Comparison of ENCODE assay signal across 30 mouse cellular contexts in genomic region chr6:6833301-6833700, GRCm38 (mm10). TPM values are rescaled to one million over a fixed set of nuclear protein-coding genes. Genes with fewer than 3 reads are reported as not detected.
"Had no signal": no experiment of that assay in that cellular context is flagged by ENCODE, and none has a peak within 500 bp of the region (broad histone marks: within the 10 kb centered on the region; RNA-seq: fewer than 3 reads in every experiment).

No protein-coding gene starts in this region.

- DNase-seq: gastrocnemius, postnatal 14 days; gastrocnemius, postnatal 36 days; heart, adult 11 months; heart, adult 2 months; heart, postnatal 14 days; heart, postnatal 36 days; kidney, adult 11 months; kidney, postnatal 14 days; layer of hippocampus, adult 9-11 months; layer of hippocampus, postnatal 36 days; liver; liver, embryonic 13.5 days; liver, postnatal 0 days had no signal

- H3K27ac ChIP-seq: heart, adult 2 months; heart, embryonic 13.5 days; heart, embryonic 15.5 days; hindbrain, embryonic 13.5 days; hindbrain, embryonic 15.5 days; hindbrain, postnatal 0 days; kidney, postnatal 0 days; left cerebral cortex, adult 2 months; limb, embryonic 10.5 days; limb, embryonic 12.5 days; liver, embryonic 13.5 days; liver, embryonic 15.5 days had no signal

- H3K27me3 ChIP-seq: heart, embryonic 13.5 days; heart, embryonic 15.5 days; hindbrain, embryonic 13.5 days; hindbrain, embryonic 15.5 days; liver, embryonic 13.5 days; liver, embryonic 15.5 days had no signal

- H3K9me3 ChIP-seq: heart, embryonic 13.5 days; heart, embryonic 15.5 days; hindbrain, embryonic 13.5 days; hindbrain, embryonic 15.5 days; limb, embryonic 10.5 days; limb, embryonic 12.5 days; liver, embryonic 13.5 days; liver, embryonic 15.5 days had no signal

- H3K4me2 ChIP-seq: heart, embryonic 11.5 days; heart, embryonic 13.5 days; heart, embryonic 15.5 days; hindbrain, embryonic 13.5 days; hindbrain, embryonic 15.5 days; limb, embryonic 12.5 days; liver, embryonic 11.5 days; liver, embryonic 13.5 days; liver, embryonic 15.5 days had no signal

- H3K4me3 ChIP-seq: heart, adult 2 months; heart, embryonic 13.5 days; heart, embryonic 15.5 days; hindbrain, embryonic 13.5 days; hindbrain, embryonic 15.5 days; left cerebral cortex, adult 2 months; limb, embryonic 10.5 days; limb, embryonic 12.5 days; liver, embryonic 13.5 days; liver, embryonic 15.5 days had no signal

- ATAC-seq: hindbrain, postnatal 0 days; intestine, embryonic 16.5 days; liver, postnatal 0 days had no signal

- H3K36me3 ChIP-seq: heart, embryonic 13.5 days; heart, embryonic 15.5 days; hindbrain, embryonic 13.5 days; hindbrain, embryonic 15.5 days; limb, embryonic 10.5 days; limb, embryonic 12.5 days; liver, embryonic 13.5 days; liver, embryonic 15.5 days had no signal

- H3K9ac ChIP-seq: heart, embryonic 13.5 days; heart, embryonic 15.5 days; hindbrain, embryonic 13.5 days; hindbrain, embryonic 15.5 days; limb, embryonic 12.5 days; liver, embryonic 13.5 days; liver, embryonic 15.5 days; liver, postnatal 0 days had no signal

- H3K4me1 ChIP-seq: heart, embryonic 15.5 days; hindbrain, embryonic 13.5 days; hindbrain, embryonic 15.5 days; limb, embryonic 12.5 days; liver, embryonic 13.5 days; liver, embryonic 15.5 days had no signal

RNA-seq across cellular contexts. Expression of gene Dlx6, which starts 29.8 kb away (rescaled TPM):
- polyA plus RNA-seq: gonadal fat pad, adult 2 months; heart, adult 2 months; heart, embryonic 13.5 days; heart, postnatal 0 days; hindbrain, embryonic 13.5 days; hindbrain, postnatal 0 days; intestine, embryonic 14.5 days; intestine, embryonic 16.5 days; kidney, postnatal 0 days; large intestine, adult 2 months; liver, embryonic 11.5 days; liver, embryonic 13.5 days; liver, embryonic 15.5 days; liver, postnatal 0 days had no signal

RNA-seq across cellular contexts. Expression of gene Dlx5, which starts 48.6 kb away (rescaled TPM):
- polyA plus RNA-seq: hindbrain, postnatal 0 days; liver, embryonic 13.5 days; liver, embryonic 15.5 days; liver, postnatal 0 days had no signal
